Mouse (Mus musculus) cerebellum, postnatal 36 days (tissue): Measurements from ENCODE around the gene Spats2l.

Source experiments
- DNase-seq, 2 experiments: peaks; one replicate each; pipeline ENCODE4 v3.0.0; 2021 to 2022; ENCODE audit warnings: mixed read lengths in 2 of 2

Gene Spats2l

GRCm38 (mm10) chr1:57901494-57901893 lies 127.5 kb downstream of the Spats2l start:
- peak in 1 of 2 experiments; percentile 14 for DNase-seq

- no peak for DNase-seq
Measured at GRCm38 (mm10) chr1:57903793-57904192, 129.8 kb downstream of the Spats2l start.

GRCm38 (mm10) chr1:57905912-57906311 lies 131.9 kb downstream of the Spats2l start:
- no peak for DNase-seq

GRCm38 (mm10) chr1:57906312-57906711 lies 132.3 kb downstream of the Spats2l start:
- no peak for DNase-seq

- no peak for DNase-seq
Measured at GRCm38 (mm10) chr1:57911561-57911960, 137.6 kb downstream of the Spats2l start.

- DNase-seq, result no peak
Measured at GRCm38 (mm10) chr1:57917342-57917741, 143.4 kb downstream of the Spats2l start.

- no peak for DNase-seq
Measured at GRCm38 (mm10) chr1:57918567-57918966, 144.6 kb downstream of the Spats2l start.

- no peak for DNase-seq
Measured at GRCm38 (mm10) chr1:57934287-57934686, 160.3 kb downstream of the Spats2l start.

- no peak for DNase-seq
Measured at GRCm38 (mm10) chr1:57940691-57941090, 166.7 kb downstream of the Spats2l start.

GRCm38 (mm10) chr1:57941095-57941494 lies 167.1 kb downstream of the Spats2l start:
- no peak for DNase-seq

GRCm38 (mm10) chr1:57941734-57942133 lies 167.8 kb downstream of the Spats2l start:
- DNase-seq, result no peak

- DNase-seq, result no peak
Measured at GRCm38 (mm10) chr1:57942215-57942614, 168.3 kb downstream of the Spats2l start.

- no peak for DNase-seq
Measured at GRCm38 (mm10) chr1:57947552-57948347, 173.8 kb downstream of the Spats2l start.

GRCm38 (mm10) chr1:57949195-57949594 lies 175.2 kb downstream of the Spats2l start:
- DNase-seq, result no peak

GRCm38 (mm10) chr1:57949716-57950115 lies 175.8 kb downstream of the Spats2l start:
- no peak for DNase-seq

- no peak for DNase-seq
Measured at GRCm38 (mm10) chr1:57952509-57952908, 178.5 kb downstream of the Spats2l start.

- DNase-seq, result no peak
Measured at GRCm38 (mm10) chr1:57953586-57954375, 179.8 kb downstream of the Spats2l start.

- DNase-seq, result no peak
Measured at GRCm38 (mm10) chr1:57954376-57954765, 180.4 kb downstream of the Spats2l start.

- no peak for DNase-seq
Measured at GRCm38 (mm10) chr1:57955774-57956173, 181.8 kb downstream of the Spats2l start.

GRCm38 (mm10) chr1:57969327-57970271 lies 195.6 kb downstream of the Spats2l start:
- DNase-seq, result peak; percentile 95 to 97

GRCm38 (mm10) chr1:57971588-57971987 lies 197.6 kb downstream of the Spats2l start:
- no peak for DNase-seq

GRCm38 (mm10) chr1:57976860-57977259 lies 202.9 kb downstream of the Spats2l start:
- no peak for DNase-seq
